Mouse (Mus musculus) ES-E14 (cell line): ENCODE measurements at regions not wholly inside any gene's neighbourhood (a gene's known extent, or its start where the extent isn't known, plus 50 kb on each side); places are given as distances from the start of the nearest gene placed in this dataset.

Experiments used
- ZC3H11A ChIP-seq: IDR thresholded peaks from 2 replicates; pipeline ENCODE4 v1.6.1; 2012; ENCODE audit warnings: low read depth, mild to moderate bottlenecking, inconsistent platforms, low read length, borderline replicate concordance
- ZNF384 ChIP-seq: IDR thresholded peaks from 2 replicates; pipeline ENCODE4 v1.6.1; 2012; ENCODE audit warnings: low read depth, low read length, inconsistent platforms

DNA sequence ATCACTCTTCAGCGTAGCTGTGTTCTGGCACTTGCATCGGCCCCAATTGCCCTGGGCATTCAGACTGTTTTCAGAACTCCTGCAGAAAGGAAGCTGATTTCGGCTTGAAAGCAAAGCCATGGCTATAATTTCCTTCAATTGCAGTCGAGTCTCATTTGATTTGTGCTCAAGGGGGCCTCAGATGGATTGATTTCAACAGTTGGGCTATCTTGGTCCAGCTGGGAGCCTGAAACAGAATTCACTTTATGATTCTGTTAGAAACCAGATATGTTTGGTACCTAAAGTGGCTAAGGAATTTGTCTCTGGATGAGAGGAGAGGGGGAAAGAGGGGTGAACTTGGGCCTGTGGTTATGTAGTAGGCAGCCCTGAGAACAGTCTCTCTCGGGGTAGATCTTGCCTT, 214.4 kb upstream of the Stt3b start:
- no peak for TF ChIP-seq ZNF384
- TF ChIP-seq ZC3H11A = no peak
